Mouse (Mus musculus) limb, embryonic 14.5 days (tissue): Measurements from ENCODE around the gene Pdlim5. TPM values are rescaled to one million over a fixed set of nuclear protein-coding genes. Genes with fewer than 3 reads are reported as not detected.

ENCODE experiments used
- ATAC-seq: fragments of 200-750 bp; cut with Nextera tagmentation; 2 replicates; pipeline ENCODE4 v1.8.0; 2017; ENCODE audit warnings: low read depth, moderate number of reproducible peaks, moderate TSS enrichment; ENCODE audit not compliant: low FRiP score
- DNase-seq: peaks from one replicate; pipeline ENCODE4 v3.0.0-alpha.2; 2015; ENCODE audit warnings: low spot score
- H3K27ac ChIP-seq: fragments of 300-500 bp; sonication (generic); replicated peaks from 2 replicates; pipeline ENCODE4 v1.5.1; 2014; ENCODE audit warnings: low read depth, mild to moderate bottlenecking, low read length, moderate library complexity, mixed read lengths
- H3K27me3 ChIP-seq: fragments of 300-500 bp; sonication (generic); 2 replicates; pipeline ENCODE4 v1.6.1; 2014; ENCODE audit warnings: low read length, mixed read lengths; ENCODE audit not compliant: control insufficient read depth, insufficient read depth
- H3K36me3 ChIP-seq: fragments of 300-500 bp; sonication (generic); 2 replicates; pipeline ENCODE4 v1.6.1; 2014; ENCODE audit warnings: mild to moderate bottlenecking, low read length, moderate library complexity, mixed read lengths; ENCODE audit not compliant: control insufficient read depth, insufficient read depth
- H3K4me1 ChIP-seq: fragments of 300-500 bp; sonication (generic); 2 replicates; pipeline ENCODE4 v1.6.1; 2014; ENCODE audit warnings: antibody characterized with exemption, low read length, mixed read lengths; ENCODE audit not compliant: control insufficient read depth, insufficient read depth
- H3K4me2 ChIP-seq: fragments of 300-500 bp; sonication (generic); replicated peaks from 2 replicates; pipeline ENCODE4 v1.6.1; 2014; ENCODE audit warnings: low read depth, mild to moderate bottlenecking, low read length, moderate library complexity; ENCODE audit not compliant: severe bottlenecking
- H3K4me3 ChIP-seq: fragments of 300-500 bp; sonication (generic); replicated peaks from 2 replicates; pipeline ENCODE4 v1.5.1; 2014; ENCODE audit warnings: low read length
- H3K9ac ChIP-seq: fragments of 300-500 bp; sonication (generic); 2 replicates; pipeline ENCODE4 v1.6.1; 2014; ENCODE audit warnings: mild to moderate bottlenecking, low read depth, low read length, moderate library complexity; ENCODE audit not compliant: severe bottlenecking
- H3K9me3 ChIP-seq: fragments of 300-500 bp; sonication (generic); 2 replicates; pipeline ENCODE4 v1.6.1; 2016; ENCODE audit warnings: low read length; ENCODE audit not compliant: control insufficient read depth
- POLR2A ChIP-seq: fragments of 200-500 bp; IDR thresholded peaks from 2 replicates; pipeline ENCODE4 v1.8.0; 2012; ENCODE audit warnings: inconsistent platforms, mild to moderate bottlenecking, moderate library complexity, borderline replicate concordance; ENCODE audit not compliant: insufficient read depth, insufficient read length; ENCODE audit errors: extremely low read depth
- WGBS: fragments of 180-500 bp; shearing (Covaris S2); extraction: QIAGEN DNeasy Blood & Tissue Kit; methylation state at CpG from one replicate; pipeline ENCODE4 v1.1.7; 2014; 5-methylcytosine and 5-hydroxymethylcytosine counted together
- polyA plus RNA-seq, 2 experiments: library from polyadenylated mRNA; depleted of rRNA in 1 of 2; stranded (reverse) in 1 of 2; unstranded in 1 of 2; fragments of >200 nt; fragmentation: Nextera tagmentation in 1 of 2; extraction: Ambion mirVana in 1 of 2; gene quantifications; 2 replicates each; pipeline versions ENCODE4 v1.2.1 to v1.2.3; 2012 to 2014

Pdlim5 gene
- polyA plus RNA-seq, 2 experiments: 37.9 TPM

DNA sequence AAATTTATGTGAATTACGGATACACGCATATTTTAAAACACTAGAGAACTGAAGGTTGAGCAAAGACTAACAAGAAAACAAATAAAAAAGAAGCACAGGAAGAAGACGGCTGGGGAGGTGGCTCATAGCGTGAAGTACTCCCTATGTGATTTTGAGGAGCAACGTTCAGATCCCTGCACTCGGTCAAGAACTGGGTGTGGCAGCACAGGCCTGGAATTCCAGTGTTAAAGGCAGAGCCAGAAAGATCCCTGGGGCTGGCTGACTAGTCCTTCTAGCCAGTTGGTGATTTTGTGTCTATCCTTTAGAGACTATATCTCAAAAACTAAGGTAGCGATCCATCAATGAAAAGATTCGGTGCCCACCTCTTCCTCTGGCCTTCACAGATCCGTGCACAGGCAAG lies 27.1 kb downstream of the Pdlim5 start:
- Histone ChIP-seq H3K4me1 (no peaks in the 10 kb centered on the region), H3K36me3 (no peaks in the 10 kb centered on the region), H3K4me3 (no peak overlapping the region), H3K9me3 (no peaks in the 10 kb centered on the region), H3K27me3 (no peaks in the 10 kb centered on the region), H3K27ac (no peak overlapping the region), H3K4me2 (no peak overlapping the region), H3K9ac (no peak overlapping the region)
- no peak for ATAC-seq
- DNase-seq: no peak
- no peak for TF ChIP-seq POLR2A
- WGBS: 63% methylated on average over 9 of the region's 9 CpGs

DNA sequence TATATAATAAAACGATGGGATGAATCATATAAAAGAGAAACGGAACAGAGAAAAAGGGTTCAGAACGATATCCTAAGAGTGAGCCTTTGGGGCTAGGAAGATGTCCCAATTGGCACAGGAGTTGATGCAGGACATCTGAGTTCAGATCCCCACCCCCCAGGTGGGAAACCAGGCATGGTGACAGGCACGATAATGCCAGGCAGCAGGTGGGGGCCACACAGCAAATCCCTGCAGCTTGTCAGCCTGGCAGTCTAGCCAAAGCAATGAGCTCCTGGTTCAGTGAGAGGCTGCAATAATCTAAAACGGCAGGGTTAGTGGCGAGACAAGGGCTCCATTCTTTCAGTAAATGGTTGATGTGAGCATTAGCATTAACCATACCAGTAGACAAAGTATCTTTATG lies 33.4 kb downstream of the Pdlim5 start:
- DNase-seq (no peak), ATAC-seq (no peak)
- no peaks in the 10 kb centered on the region for H3K36me3 ChIP-seq
- H3K4me1 ChIP-seq: no peaks in the 10 kb centered on the region; the same call in 1 of the 2 replicates
- 72% methylated on average over 6 of the region's 6 CpGs for WGBS
- H3K27me3 ChIP-seq: no peaks in the 10 kb centered on the region
- no peaks in the 10 kb centered on the region for H3K9me3 ChIP-seq
- no peak overlapping the region for H3K27ac ChIP-seq
- no peak overlapping the region for H3K4me3 ChIP-seq
- H3K9ac ChIP-seq: no peak overlapping the region
- no peak overlapping the region for H3K4me2 ChIP-seq
- TF ChIP-seq POLR2A: no peak

DNA sequence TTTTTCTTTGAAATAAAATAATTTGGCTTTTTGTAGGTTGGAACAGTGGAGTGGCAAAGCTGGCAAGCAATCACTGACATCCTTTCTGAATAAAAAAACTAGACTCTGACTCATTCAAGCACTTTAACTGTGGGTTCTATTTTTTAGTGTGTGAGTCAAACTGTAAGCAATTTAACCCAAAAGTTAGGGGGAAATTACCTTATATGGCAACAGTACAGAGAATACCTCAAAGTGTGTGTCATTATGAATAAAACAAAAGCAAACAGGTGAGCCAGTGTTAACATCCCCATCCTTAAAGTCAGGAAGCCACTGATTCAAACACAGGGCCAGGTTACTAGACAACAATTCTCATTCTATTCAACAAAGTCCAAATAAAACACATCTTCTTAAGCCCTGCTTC lies 36.5 kb downstream of the Pdlim5 start:
- no peak for TF ChIP-seq POLR2A
- Histone ChIP-seq H3K27me3 (no peaks in the 10 kb centered on the region), H3K9ac (no peak overlapping the region), H3K4me2 (no peak overlapping the region), H3K27ac (no peak overlapping the region), H3K36me3 (no peaks in the 10 kb centered on the region), H3K9me3 (no peaks in the 10 kb centered on the region), H3K4me3 (no peak overlapping the region), H3K4me1 (no peaks in the 10 kb centered on the region; the same call in 1 of the 2 replicates)
- ATAC-seq: no peak
- no peak for DNase-seq

DNA sequence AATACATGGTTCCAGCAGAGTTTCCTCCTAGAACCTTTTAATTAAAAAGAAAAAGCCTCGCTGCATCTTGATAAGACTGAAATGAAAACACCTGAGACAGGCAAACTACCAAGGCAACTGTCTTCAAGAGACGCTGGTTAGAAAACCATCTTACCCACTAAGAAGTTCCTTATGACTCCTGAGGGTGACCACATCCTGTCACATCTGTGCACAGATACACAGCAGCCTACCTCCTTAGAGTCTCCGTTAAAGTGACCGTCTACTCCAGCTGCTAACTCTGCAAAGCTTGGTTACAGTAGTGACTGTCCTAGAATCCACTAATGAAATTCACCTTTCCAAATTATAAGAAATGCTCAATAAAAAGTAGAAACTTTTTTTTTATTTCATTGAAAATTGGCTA lies 38.8 kb downstream of the Pdlim5 start:
- Histone ChIP-seq H3K4me3 (no peak overlapping the region), H3K9ac (no peak overlapping the region), H3K4me2 (no peak overlapping the region), H3K27ac (no peak overlapping the region), H3K9me3 (no peaks in the 10 kb centered on the region), H3K36me3 (no peaks in the 10 kb centered on the region), H3K4me1 (no peaks in the 10 kb centered on the region; the same call in 1 of the 2 replicates), H3K27me3 (no peaks in the 10 kb centered on the region)
- DNase-seq: no peak
- WGBS: 64% methylated on average over 4 of the region's 4 CpGs
- no peak for TF ChIP-seq POLR2A
- ATAC-seq: no peak

DNA sequence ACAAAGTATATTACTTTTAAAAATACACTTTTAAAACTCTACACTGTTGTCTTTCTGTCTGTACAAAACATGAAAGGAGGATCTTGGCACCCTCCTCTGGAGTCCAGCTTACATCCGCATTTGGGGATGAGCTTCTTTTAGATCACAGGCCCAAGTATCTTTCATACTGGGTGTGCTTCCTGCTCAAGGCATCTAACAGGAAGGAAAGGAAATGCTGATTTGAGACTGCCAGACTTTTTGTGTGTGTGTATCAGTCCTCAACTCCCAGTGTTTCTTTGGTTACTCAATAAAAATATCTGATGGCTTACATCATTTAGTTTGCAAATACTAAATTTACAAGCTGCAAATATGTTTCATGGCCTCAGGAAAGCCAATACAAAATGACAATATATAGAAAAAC lies 42.3 kb downstream of the Pdlim5 start:
- 90% methylated on average over 1 of the region's 1 CpGs for WGBS
- Histone ChIP-seq H3K4me1 (no peaks in the 10 kb centered on the region), H3K9me3 (no peaks in the 10 kb centered on the region), H3K27me3 (peaks cover 7% of the 10 kb centered on the region; the same call in 1 of the 2 replicates), H3K27ac (no peak overlapping the region), H3K9ac (no peak overlapping the region), H3K4me3 (no peak overlapping the region), H3K4me2 (no peak overlapping the region), H3K36me3 (no peaks in the 10 kb centered on the region; the same call in 1 of the 2 replicates)
- ATAC-seq (no peak), DNase-seq (no peak)
- no peak for TF ChIP-seq POLR2A

DNA sequence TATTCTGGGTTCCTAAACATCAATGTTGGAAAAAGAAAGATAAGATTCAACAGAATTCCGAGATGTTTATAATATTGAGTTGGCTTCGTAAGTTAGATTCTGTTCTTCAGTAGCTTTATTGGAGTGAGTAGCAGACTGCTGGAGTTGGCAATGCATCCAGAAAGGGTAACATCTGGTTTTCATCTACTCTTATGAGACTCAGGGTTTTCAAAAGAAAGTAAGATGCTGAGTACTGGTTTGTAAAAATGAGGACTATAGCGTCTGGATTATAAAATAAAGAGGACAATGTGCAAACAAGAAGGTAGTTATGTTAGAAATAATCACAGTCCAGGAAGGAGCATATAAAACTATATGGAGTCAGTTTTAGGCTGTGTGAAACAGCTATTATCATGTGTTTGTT lies 45.0 kb downstream of the Pdlim5 start:
- no peaks in the 10 kb centered on the region for H3K9me3 ChIP-seq
- H3K4me2 ChIP-seq: no peak overlapping the region
- no peak overlapping the region for H3K27ac ChIP-seq
- no peak overlapping the region for H3K4me3 ChIP-seq
- H3K9ac ChIP-seq: no peak overlapping the region
- no peak for TF ChIP-seq POLR2A
- no peaks in the 10 kb centered on the region; the same call in 1 of the 2 replicates for H3K36me3 ChIP-seq
- DNase-seq (peak; percentile 78), ATAC-seq (peak; percentile 41; the same call in 1 of the 2 replicates)
- H3K4me1 ChIP-seq: 0 out of 2 replicates have a peak, but pooled peaks cover 2% of the 10 kb centered on the region
- peaks cover 7% of the 10 kb centered on the region; the same call in 1 of the 2 replicates for H3K27me3 ChIP-seq
- 17% methylated on average over 3 of the region's 3 CpGs for WGBS
